Mouse (Mus musculus) Muller cell, postnatal 12 days (primary cell): ENCODE data around the gene Specc1l.
"Not testable (repeated sequence)": the region's sequence is repeated elsewhere in the genome, so short reads cannot be mapped to it uniquely, and the experiment has no call there.

Experiments
- DNase-seq: peaks from one replicate; pipeline ENCODE4 v3.0.0-alpha.2; 2015; ENCODE audit errors: inconsistent ontology term

The Specc1l gene

GRCm38 (mm10) chr10:75352541-75352940 lies 140.7 kb downstream of the Specc1l start:
- DNase-seq, result no peak

- not testable (repeated sequence) for DNase-seq
Measured at GRCm38 (mm10) chr10:75353838-75354241, 142.0 kb downstream of the Specc1l start.

GRCm38 (mm10) chr10:75355341-75355740 lies 143.5 kb downstream of the Specc1l start:
- DNase-seq, result no peak
